Comparison of ENCODE assay signal across 16 mouse cellular contexts in the genomic region with DNA sequence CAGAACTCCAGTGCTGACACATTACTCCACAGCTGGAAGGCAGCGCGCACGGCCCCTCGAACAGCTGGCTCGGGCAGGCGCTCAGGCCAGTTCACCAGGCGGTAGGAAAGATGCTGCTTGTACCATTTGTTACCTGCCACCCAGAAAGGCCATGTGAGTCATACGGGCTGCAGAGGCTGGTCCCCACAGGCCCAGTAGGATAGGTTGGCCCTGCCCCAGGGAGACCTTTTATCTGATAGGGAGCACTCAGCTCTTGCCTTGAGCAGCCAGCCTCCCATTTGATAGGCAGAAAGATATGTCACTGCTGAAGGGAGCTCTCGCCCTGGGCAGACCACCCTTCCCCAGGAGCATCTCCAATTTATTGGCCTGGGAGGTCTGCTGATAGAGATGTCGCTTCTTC. TPM values are rescaled to one million over a fixed set of nuclear protein-coding genes. Genes with fewer than 3 reads are reported as not detected.
DNase-seq lines count a peak whose midpoint lies in the region; ATAC-seq lines count a peak whose summit lies in the region.
"Had no signal": no experiment of that assay in that cellular context is flagged by ENCODE, and none has a peak within 500 bp of the region (broad histone marks: within the 10 kb centered on the region; RNA-seq: fewer than 3 reads in every experiment).

No protein-coding gene starts in this region.

- H3K36me3 ChIP-seq in forebrain, embryonic 10.5 days (replicated peaks) = no peaks in the 10 kb centered on the region
- no peaks in the 10 kb centered on the region for H3K36me3 ChIP-seq in forebrain, embryonic 13.5 days (ENCODE audit: poor library complexity, severe bottlenecking)
- H3K36me3 ChIP-seq in hindbrain, embryonic 10.5 days = no peaks in the 10 kb centered on the region
- H3K36me3 ChIP-seq in hindbrain, embryonic 14.5 days (replicated peaks; ENCODE audit: control insufficient read depth, insufficient read depth) = no peaks in the 10 kb centered on the region
- no peaks in the 10 kb centered on the region for H3K36me3 ChIP-seq in midbrain, embryonic 13.5 days
- H3K36me3 ChIP-seq in midbrain, embryonic 11.5 days (ENCODE audit: control insufficient read depth, insufficient read depth, low read length) = no peaks in the 10 kb centered on the region
- no peaks in the 10 kb centered on the region for H3K36me3 ChIP-seq in stomach, embryonic 15.5 days
- H3K36me3 ChIP-seq: midbrain, embryonic 15.5 days; neural tube, embryonic 12.5 days had no signal

- no peak overlapping the region for H3K9ac ChIP-seq in forebrain, embryonic 13.5 days
- no peak overlapping the region for H3K9ac ChIP-seq in hindbrain, embryonic 14.5 days
- H3K9ac ChIP-seq in midbrain, embryonic 13.5 days (replicated peaks) = 0 out of 2 replicates have a peak overlapping the region, but pooled peaks have one; percentile 7
- H3K9ac ChIP-seq in midbrain, embryonic 11.5 days (ENCODE audit: low read length) = no peak overlapping the region
- H3K9ac ChIP-seq in stomach, embryonic 15.5 days = no peak overlapping the region
- H3K9ac ChIP-seq: midbrain, embryonic 15.5 days; neural tube, embryonic 12.5 days had no signal

- H3K27ac ChIP-seq in forebrain, embryonic 10.5 days = 0 out of 2 replicates have a peak overlapping the region, but pooled peaks have one; percentile 65
- H3K27ac ChIP-seq in forebrain, embryonic 13.5 days = no peak overlapping the region
- H3K27ac ChIP-seq in hindbrain, embryonic 10.5 days = peak overlapping the region; percentile 75
- no peak overlapping the region for H3K27ac ChIP-seq in hindbrain, embryonic 14.5 days
- H3K27ac ChIP-seq in midbrain, embryonic 13.5 days = no peak overlapping the region
- no peak overlapping the region for H3K27ac ChIP-seq in midbrain, embryonic 11.5 days (ENCODE audit: low read depth, low read length)
- peak overlapping the region; percentile 32; the same call in 1 of the 2 replicates for H3K27ac ChIP-seq in stomach, embryonic 15.5 days
- H3K27ac ChIP-seq: midbrain, embryonic 15.5 days; neural tube, embryonic 12.5 days had no signal

- 0 out of 2 replicates have a peak, but pooled peaks cover 4% of the 10 kb centered on the region for H3K9me3 ChIP-seq in forebrain, embryonic 10.5 days
- no peaks in the 10 kb centered on the region for H3K9me3 ChIP-seq in forebrain, embryonic 13.5 days (replicated peaks)
- no peaks in the 10 kb centered on the region for H3K9me3 ChIP-seq in hindbrain, embryonic 10.5 days
- no peaks in the 10 kb centered on the region for H3K9me3 ChIP-seq in hindbrain, embryonic 14.5 days (ENCODE audit: control insufficient read depth, low read length)
- H3K9me3 ChIP-seq in midbrain, embryonic 13.5 days = no peaks in the 10 kb centered on the region
- no peaks in the 10 kb centered on the region for H3K9me3 ChIP-seq in midbrain, embryonic 11.5 days (ENCODE audit: control insufficient read depth, low read length)
- H3K9me3 ChIP-seq in stomach, embryonic 15.5 days = no peaks in the 10 kb centered on the region
- H3K9me3 ChIP-seq: midbrain, embryonic 15.5 days; neural tube, embryonic 12.5 days had no signal

- peaks cover 53% of the 10 kb centered on the region for H3K4me1 ChIP-seq in forebrain, embryonic 10.5 days
- H3K4me1 ChIP-seq in forebrain, embryonic 13.5 days = peaks cover 21% of the 10 kb centered on the region
- peaks cover 57% of the 10 kb centered on the region for H3K4me1 ChIP-seq in hindbrain, embryonic 10.5 days (replicated peaks)
- H3K4me1 ChIP-seq in hindbrain, embryonic 14.5 days (replicated peaks; ENCODE audit: control insufficient read depth, insufficient read depth, low read length) = peaks cover 14% of the 10 kb centered on the region
- peaks cover 25% of the 10 kb centered on the region for H3K4me1 ChIP-seq in midbrain, embryonic 13.5 days (replicated peaks)
- H3K4me1 ChIP-seq in midbrain, embryonic 11.5 days (ENCODE audit: control insufficient read depth, insufficient read depth, low read length) = peaks cover 8% of the 10 kb centered on the region
- peaks cover 34% of the 10 kb centered on the region for H3K4me1 ChIP-seq in stomach, embryonic 15.5 days

- DNase-seq in forebrain, embryonic 10.5 days (ENCODE audit: extremely low spot score, low spot score) = no peak
- DNase-seq in hindbrain, embryonic 10.5 days (ENCODE audit: low spot score) = no peak
- no peak for DNase-seq in hindbrain, embryonic 14.5 days (ENCODE audit: low spot score)
- DNase-seq in midbrain, embryonic 11.5 days (ENCODE audit: low spot score, missing footprints) = no peak
- no peak for DNase-seq in thymus, postnatal 0 days (ENCODE audit: low spot score)
- DNase-seq: cerebellum, postnatal 36 days had no signal

- WGBS in forebrain, embryonic 10.5 days = 74% methylated on average over 10 of the region's 10 CpGs
- 80% methylated on average over 10 of the region's 10 CpGs for WGBS in forebrain, embryonic 13.5 days
- WGBS in hindbrain, embryonic 10.5 days = 65% methylated on average over 10 of the region's 10 CpGs
- 72% methylated on average over 10 of the region's 10 CpGs for WGBS in hindbrain, embryonic 14.5 days
- WGBS in midbrain, embryonic 13.5 days = 76% methylated on average over 10 of the region's 10 CpGs
- 78% methylated on average over 10 of the region's 10 CpGs for WGBS in midbrain, embryonic 11.5 days
- 59% methylated on average over 10 of the region's 10 CpGs for WGBS in stomach, embryonic 15.5 days

- no peak overlapping the region for H3K4me2 ChIP-seq in forebrain, embryonic 13.5 days
- H3K4me2 ChIP-seq in hindbrain, embryonic 14.5 days (replicated peaks) = no peak overlapping the region
- H3K4me2 ChIP-seq in midbrain, embryonic 13.5 days (replicated peaks) = no peak overlapping the region
- H3K4me2 ChIP-seq in midbrain, embryonic 11.5 days = no peak overlapping the region
- H3K4me2 ChIP-seq in stomach, embryonic 15.5 days = no peak overlapping the region
- H3K4me2 ChIP-seq: midbrain, embryonic 15.5 days; neural tube, embryonic 12.5 days had no signal

- no peak for ATAC-seq in forebrain, embryonic 13.5 days
- ATAC-seq in hindbrain, embryonic 14.5 days (ENCODE audit: low FRiP score) = no peak
- ATAC-seq in midbrain, embryonic 13.5 days = no peak
- no peak for ATAC-seq in midbrain, embryonic 11.5 days (ENCODE audit: low FRiP score)
- no peak for ATAC-seq in stomach, embryonic 15.5 days (ENCODE audit: insufficient read depth, low FRiP score, low read depth)
- ATAC-seq: forebrain, embryonic 14.5 days; midbrain, embryonic 15.5 days had no signal

- no peak overlapping the region for H3K4me3 ChIP-seq in forebrain, embryonic 10.5 days
- H3K4me3 ChIP-seq in forebrain, embryonic 13.5 days = no peak overlapping the region
- H3K4me3 ChIP-seq in hindbrain, embryonic 10.5 days = no peak overlapping the region
- no peak overlapping the region for H3K4me3 ChIP-seq in hindbrain, embryonic 14.5 days (replicated peaks; ENCODE audit: low read length)
- H3K4me3 ChIP-seq in midbrain, embryonic 13.5 days (replicated peaks) = no peak overlapping the region
- H3K4me3 ChIP-seq in midbrain, embryonic 11.5 days (ENCODE audit: low read depth, low read length) = no peak overlapping the region
- H3K4me3 ChIP-seq in stomach, embryonic 15.5 days (replicated peaks) = no peak overlapping the region
- H3K4me3 ChIP-seq: midbrain, embryonic 15.5 days; neural tube, embryonic 12.5 days had no signal

- H3K27me3 ChIP-seq in forebrain, embryonic 10.5 days (ENCODE audit: poor library complexity, severe bottlenecking) = peaks cover 65% of the 10 kb centered on the region
- peaks cover 46% of the 10 kb centered on the region for H3K27me3 ChIP-seq in forebrain, embryonic 13.5 days
- peaks cover 55% of the 10 kb centered on the region for H3K27me3 ChIP-seq in hindbrain, embryonic 10.5 days (ENCODE audit: insufficient read depth, poor library complexity, severe bottlenecking)
- H3K27me3 ChIP-seq in hindbrain, embryonic 14.5 days (ENCODE audit: control insufficient read depth, insufficient read depth, low read length) = peaks cover 28% of the 10 kb centered on the region
- H3K27me3 ChIP-seq in midbrain, embryonic 13.5 days = peaks cover 45% of the 10 kb centered on the region
- H3K27me3 ChIP-seq in midbrain, embryonic 11.5 days (ENCODE audit: control insufficient read depth, insufficient read depth, low read length) = peaks cover 29% of the 10 kb centered on the region
- H3K27me3 ChIP-seq in stomach, embryonic 15.5 days (replicated peaks) = peaks cover 33% of the 10 kb centered on the region

RNA-seq across cellular contexts. Expression of a gene that starts 10.1 kb away (rescaled TPM):
- 0.25 and 0.36 TPM in 2 replicates for polyA plus RNA-seq in forebrain, embryonic 10.5 days (2016; fragmentation: Nextera tagmentation; extraction: Ambion mirVana)
- not detected in 2 replicates for polyA plus RNA-seq in forebrain, embryonic 13.5 days (2015; fragmentation: Nextera tagmentation; extraction: Ambion mirVana)
- polyA plus RNA-seq in hindbrain, embryonic 10.5 days (2016; fragmentation: Nextera tagmentation; extraction: Ambion mirVana) = 0.97 TPM in 1 of 2 replicates, not detected in the other
- polyA plus RNA-seq in hindbrain, embryonic 14.5 days (2014; fragmentation: Nextera tagmentation; extraction: Ambion mirVana) = 0.39 and 0.60 TPM in 2 replicates
- polyA plus RNA-seq in midbrain, embryonic 13.5 days (2015; fragmentation: Nextera tagmentation; extraction: Ambion mirVana) = not detected in 2 replicates
- 0.89 TPM in 1 of 2 replicates, not detected in the other for polyA plus RNA-seq in midbrain, embryonic 11.5 days (2014; fragmentation: Nextera tagmentation; extraction: Ambion mirVana)
- 0.72 and 1.1 TPM in 2 replicates for polyA plus RNA-seq in stomach, embryonic 15.5 days (2015; fragmentation: Nextera tagmentation; extraction: Ambion mirVana)
- polyA plus RNA-seq in thymus, postnatal 0 days (2015; fragmentation: Nextera tagmentation; extraction: Ambion mirVana) = 2.2 and 2.7 TPM in 2 replicates
- polyA plus RNA-seq: lung, adult 2 months had no signal

RNA-seq across cellular contexts. Expression of a gene that starts 15.3 kb away (rescaled TPM):
- polyA plus RNA-seq in forebrain, embryonic 10.5 days (2016; fragmentation: Nextera tagmentation; extraction: Ambion mirVana) = 0.70 and 1.1 TPM in 2 replicates
- 2.5 TPM in 2 replicates for polyA plus RNA-seq in forebrain, embryonic 13.5 days (2015; fragmentation: Nextera tagmentation; extraction: Ambion mirVana)
- 1.1 and 1.3 TPM in 2 replicates for polyA plus RNA-seq in hindbrain, embryonic 10.5 days (2016; fragmentation: Nextera tagmentation; extraction: Ambion mirVana)
- 3.9 and 4.2 TPM in 2 replicates for polyA plus RNA-seq in hindbrain, embryonic 14.5 days (2014; fragmentation: Nextera tagmentation; extraction: Ambion mirVana)
- 2.5 and 3.6 TPM in 2 replicates for polyA plus RNA-seq in midbrain, embryonic 13.5 days (2015; fragmentation: Nextera tagmentation; extraction: Ambion mirVana)
- 3.6 and 4.0 TPM in 2 replicates for polyA plus RNA-seq in midbrain, embryonic 11.5 days (2014; fragmentation: Nextera tagmentation; extraction: Ambion mirVana)
- 2.4 and 3.1 TPM in 2 replicates for polyA plus RNA-seq in stomach, embryonic 15.5 days (2015; fragmentation: Nextera tagmentation; extraction: Ambion mirVana)
- 1.4 and 2.3 TPM in 2 replicates for polyA plus RNA-seq in thymus, postnatal 0 days (2015; fragmentation: Nextera tagmentation; extraction: Ambion mirVana)

RNA-seq across cellular contexts. Expression of a gene that starts 18.4 kb away (rescaled TPM):
- polyA plus RNA-seq in forebrain, embryonic 10.5 days (2016; fragmentation: Nextera tagmentation; extraction: Ambion mirVana) = 0.07 TPM in 1 of 2 replicates, not detected in the other
- polyA plus RNA-seq in forebrain, embryonic 13.5 days (2015; fragmentation: Nextera tagmentation; extraction: Ambion mirVana) = 0.21 and 0.30 TPM in 2 replicates
- polyA plus RNA-seq in hindbrain, embryonic 10.5 days (2016; fragmentation: Nextera tagmentation; extraction: Ambion mirVana) = 0.27 and 0.39 TPM in 2 replicates
- 0.97 and 1.5 TPM in 2 replicates for polyA plus RNA-seq in hindbrain, embryonic 14.5 days (2014; fragmentation: Nextera tagmentation; extraction: Ambion mirVana)
- polyA plus RNA-seq in midbrain, embryonic 13.5 days (2015; fragmentation: Nextera tagmentation; extraction: Ambion mirVana) = 0.17 and 0.23 TPM in 2 replicates
- 0.12 TPM in 1 of 2 replicates, not detected in the other for polyA plus RNA-seq in midbrain, embryonic 11.5 days (2014; fragmentation: Nextera tagmentation; extraction: Ambion mirVana)
- 0.08 TPM in 1 of 2 replicates, not detected in the other for polyA plus RNA-seq in stomach, embryonic 15.5 days (2015; fragmentation: Nextera tagmentation; extraction: Ambion mirVana)
- 0.12 and 0.21 TPM in 2 replicates for polyA plus RNA-seq in thymus, postnatal 0 days (2015; fragmentation: Nextera tagmentation; extraction: Ambion mirVana)
- polyA plus RNA-seq: C2C12; kidney, postnatal 0 days; limb, embryonic 11.5 days; neural tube, embryonic 12.5 days had no signal

RNA-seq across cellular contexts. Expression of a gene that starts 25.3 kb away (rescaled TPM):
- 14.2 and 14.6 TPM in 2 replicates for polyA plus RNA-seq in forebrain, embryonic 10.5 days (2016; fragmentation: Nextera tagmentation; extraction: Ambion mirVana)
- 20.5 and 21.3 TPM in 2 replicates for polyA plus RNA-seq in forebrain, embryonic 13.5 days (2015; fragmentation: Nextera tagmentation; extraction: Ambion mirVana)
- 9.2 and 11.3 TPM in 2 replicates for polyA plus RNA-seq in hindbrain, embryonic 10.5 days (2016; fragmentation: Nextera tagmentation; extraction: Ambion mirVana)
- polyA plus RNA-seq in hindbrain, embryonic 14.5 days (2014; fragmentation: Nextera tagmentation; extraction: Ambion mirVana) = 9.4 and 11.3 TPM in 2 replicates
- polyA plus RNA-seq in midbrain, embryonic 13.5 days (2015; fragmentation: Nextera tagmentation; extraction: Ambion mirVana) = 17.6 and 19.9 TPM in 2 replicates
- polyA plus RNA-seq in midbrain, embryonic 11.5 days (2014; fragmentation: Nextera tagmentation; extraction: Ambion mirVana) = 8.5 and 10.6 TPM in 2 replicates
- polyA plus RNA-seq in stomach, embryonic 15.5 days (2015; fragmentation: Nextera tagmentation; extraction: Ambion mirVana) = 13.4 and 14.9 TPM in 2 replicates
- polyA plus RNA-seq in thymus, postnatal 0 days (2015; fragmentation: Nextera tagmentation; extraction: Ambion mirVana) = 6.9 and 10.2 TPM in 2 replicates

RNA-seq across cellular contexts. Expression of a gene that starts 38.7 kb away (rescaled TPM):
- polyA plus RNA-seq in forebrain, embryonic 10.5 days (2016; fragmentation: Nextera tagmentation; extraction: Ambion mirVana) = 2.7 and 3.1 TPM in 2 replicates
- 6.5 and 9.9 TPM in 2 replicates for polyA plus RNA-seq in forebrain, embryonic 13.5 days (2015; fragmentation: Nextera tagmentation; extraction: Ambion mirVana)
- polyA plus RNA-seq in hindbrain, embryonic 10.5 days (2016; fragmentation: Nextera tagmentation; extraction: Ambion mirVana) = 4.3 and 11.1 TPM in 2 replicates
- polyA plus RNA-seq in hindbrain, embryonic 14.5 days (2014; fragmentation: Nextera tagmentation; extraction: Ambion mirVana) = 27.1 and 28.6 TPM in 2 replicates
- 12.0 and 21.1 TPM in 2 replicates for polyA plus RNA-seq in midbrain, embryonic 13.5 days (2015; fragmentation: Nextera tagmentation; extraction: Ambion mirVana)
- polyA plus RNA-seq in midbrain, embryonic 11.5 days (2014; fragmentation: Nextera tagmentation; extraction: Ambion mirVana) = 3.0 and 4.6 TPM in 2 replicates
- polyA plus RNA-seq in stomach, embryonic 15.5 days (2015; fragmentation: Nextera tagmentation; extraction: Ambion mirVana) = 2.4 and 2.7 TPM in 2 replicates
- 0.24 and 0.26 TPM in 2 replicates for polyA plus RNA-seq in thymus, postnatal 0 days (2015; fragmentation: Nextera tagmentation; extraction: Ambion mirVana)

Comparison
In these comparisons a context has a peak if more than half of its experiments do, and no peak if none do; other contexts are left out.
1. H3K27ac ChIP-seq: peak in forebrain, embryonic 10.5 days (single experiment), hindbrain, embryonic 10.5 days (single experiment) and stomach, embryonic 15.5 days (single experiment); none in forebrain, embryonic 13.5 days (single experiment), hindbrain, embryonic 14.5 days (single experiment), midbrain, embryonic 13.5 days (single experiment) and midbrain, embryonic 11.5 days (single experiment).